Mouse (Mus musculus) midbrain, embryonic 13.5 days (tissue): ENCODE results near the gene Ptk7. TPM values are rescaled to one million over a fixed set of nuclear protein-coding genes. Genes with fewer than 3 reads are reported as not detected.
A peak's percentile ranks its signal among the peaks of the same experiment; 100 is the strongest.
"Not testable (repeated sequence)": the region's sequence is repeated elsewhere in the genome, so short reads cannot be mapped to it uniquely, and the experiment has no call there.

ENCODE experiments used
- ATAC-seq: fragments of 200-750 bp; cut with Nextera tagmentation; 2 replicates; pipeline ENCODE4 v1.8.0; 2017; ENCODE audit warnings: mild to moderate bottlenecking, moderate TSS enrichment, moderate library complexity
- H3K27ac ChIP-seq: fragments of 300-500 bp; sonication (generic); 2 replicates; pipeline ENCODE4 v1.5.1; 2015; ENCODE audit warnings: inconsistent platforms, mild to moderate bottlenecking, moderate library complexity
- H3K27me3 ChIP-seq: fragments of 300-500 bp; sonication (generic); 2 replicates; pipeline ENCODE4 v1.6.1; 2015; ENCODE audit warnings: mild to moderate bottlenecking, inconsistent platforms
- H3K36me3 ChIP-seq: fragments of 300-500 bp; sonication (generic); 2 replicates; pipeline ENCODE4 v1.6.1; 2015; ENCODE audit warnings: mild to moderate bottlenecking, inconsistent platforms
- H3K4me1 ChIP-seq: fragments of 300-500 bp; sonication (generic); replicated peaks from 2 replicates; pipeline ENCODE4 v1.6.1; 2015; ENCODE audit warnings: inconsistent platforms
- H3K4me2 ChIP-seq: fragments of 300-500 bp; sonication (generic); replicated peaks from 2 replicates; pipeline ENCODE4 v1.6.1; 2015; ENCODE audit warnings: moderate library complexity, mild to moderate bottlenecking, inconsistent platforms
- H3K4me3 ChIP-seq: fragments of 300-500 bp; sonication (generic); replicated peaks from 2 replicates; pipeline ENCODE4 v1.5.1; 2015; ENCODE audit warnings: mild to moderate bottlenecking, inconsistent platforms
- H3K9ac ChIP-seq: fragments of 300-500 bp; sonication (generic); replicated peaks from 2 replicates; pipeline ENCODE4 v1.6.1; 2015; ENCODE audit warnings: mild to moderate bottlenecking, inconsistent platforms
- H3K9me3 ChIP-seq: fragments of 300-500 bp; sonication (generic); 2 replicates; pipeline ENCODE4 v1.6.1; 2016; ENCODE audit warnings: mild to moderate bottlenecking, inconsistent platforms
- WGBS: fragments of 180-500 bp; shearing (Covaris S2); methylation state at CpG from one replicate; pipeline ENCODE4 v1.1.7; 2015; 5-methylcytosine and 5-hydroxymethylcytosine counted together
- polyA plus RNA-seq: library from polyadenylated mRNA; unstranded; fragments of >200 nt; fragmentation: Nextera tagmentation; extraction: Ambion mirVana; gene quantifications from 2 replicates; pipeline ENCODE4 v1.2.1, GENCODE M21; 2015

Gene Ptk7
- polyA plus RNA-seq, 1 experiment from 2014 or later, result 37.5 TPM

DNA sequence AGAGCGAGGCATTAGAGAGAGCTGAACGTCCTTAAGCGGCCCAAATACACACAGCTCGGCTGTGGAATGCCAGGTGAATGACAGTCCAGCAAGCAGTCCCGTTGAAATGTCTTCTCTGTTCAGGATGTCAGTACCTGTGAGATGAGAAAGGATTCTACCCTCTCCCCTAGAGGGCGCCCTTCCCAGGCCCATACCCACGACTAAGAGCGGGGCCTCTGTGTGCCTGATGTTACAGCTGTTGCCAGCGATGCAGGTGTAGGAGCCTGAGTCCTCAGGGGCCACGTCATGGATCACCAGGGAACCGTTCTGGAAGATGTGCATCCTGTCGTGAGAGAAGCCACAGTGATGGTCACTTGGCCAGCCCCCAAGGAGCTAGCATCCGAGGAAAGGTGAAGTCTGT, 53.2 kb downstream of the Ptk7 start:
- WGBS, result 89% methylated on average over 13 of the region's 13 CpGs
- Histone ChIP-seq H3K9me3 (no peaks in the 10 kb centered on the region), H3K4me1 (no peaks in the 10 kb centered on the region), H3K4me3 (no peak overlapping the region), H3K36me3 (peaks cover 88% of the 10 kb centered on the region), H3K4me2 (no peak overlapping the region), H3K27me3 (no peaks in the 10 kb centered on the region), H3K9ac (no peak overlapping the region), H3K27ac (no peak overlapping the region)
- no peak for ATAC-seq

DNA sequence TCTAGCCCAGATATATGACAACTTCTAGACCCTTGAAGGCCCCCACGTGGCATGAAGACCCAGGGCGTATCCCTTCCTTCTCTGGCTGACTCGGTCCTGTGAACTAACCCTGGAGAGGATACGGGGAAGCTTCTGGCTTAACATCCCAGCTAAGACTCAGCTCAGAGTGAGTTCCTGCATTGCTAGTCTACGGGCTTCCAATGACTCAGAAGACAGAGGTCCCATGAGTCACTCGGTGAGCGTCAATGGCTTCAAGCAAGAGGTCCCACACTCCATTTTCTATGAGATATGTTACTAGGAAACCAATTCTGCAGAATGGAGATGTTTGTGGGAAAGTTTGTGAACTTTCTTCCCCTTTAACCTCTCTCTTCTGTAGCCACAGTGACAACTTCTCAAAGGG, 54.8 kb downstream of the Ptk7 start:
- Histone ChIP-seq H3K4me3 (no peak overlapping the region), H3K9me3 (no peaks in the 10 kb centered on the region), H3K36me3 (peaks cover 86% of the 10 kb centered on the region), H3K9ac (no peak overlapping the region), H3K27me3 (no peaks in the 10 kb centered on the region), H3K27ac (no peak overlapping the region), H3K4me1 (no peaks in the 10 kb centered on the region), H3K4me2 (no peak overlapping the region)
- WGBS, result 96% methylated on average over 7 of the region's 7 CpGs
- no peak for ATAC-seq

DNA sequence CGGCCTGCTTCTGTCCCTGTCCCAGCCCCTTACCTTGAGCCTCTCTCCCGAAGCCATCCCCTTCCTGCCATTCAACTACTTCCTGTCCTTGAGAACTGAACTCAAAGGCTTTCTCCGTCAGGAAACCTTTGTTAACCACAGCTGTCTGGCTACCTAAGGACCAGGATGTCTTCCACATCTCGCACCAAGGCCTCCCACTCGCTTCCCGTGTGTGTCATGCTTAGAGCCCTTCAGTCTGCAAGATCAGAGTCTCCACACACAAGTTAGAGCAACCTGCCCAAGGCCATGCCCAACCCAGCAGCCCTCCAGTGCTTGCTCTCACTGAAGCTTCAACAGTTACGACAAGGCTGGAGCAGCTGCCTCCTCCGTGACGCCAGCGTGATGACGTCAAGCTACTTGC, 58.3 kb downstream of the Ptk7 start:
- no peak for ATAC-seq
- peaks cover 88% of the 10 kb centered on the region for H3K36me3 ChIP-seq
- 93% methylated on average over 11 of the region's 11 CpGs for WGBS

DNA sequence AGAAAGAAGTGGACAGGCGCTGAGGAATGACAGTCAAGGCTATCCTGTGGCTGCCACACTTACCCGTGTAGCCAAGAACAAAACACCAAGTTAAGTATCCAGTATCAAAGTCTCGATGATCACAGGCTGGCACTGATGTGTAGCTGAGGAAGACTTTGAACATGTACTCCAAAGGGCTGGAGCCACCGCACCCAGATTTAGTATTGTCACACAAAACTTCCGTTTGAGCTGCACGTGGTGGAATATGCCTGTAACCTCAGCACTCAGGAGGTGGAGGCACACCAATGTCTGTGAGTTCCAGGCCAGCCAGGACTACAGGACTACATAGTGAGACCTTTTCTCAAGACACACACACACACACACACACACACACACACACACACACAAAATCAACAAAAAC, 70.2 kb downstream of the Ptk7 start:
- H3K4me2 ChIP-seq, result no peak overlapping the region
- H3K36me3 ChIP-seq, result peaks cover 13% of the 10 kb centered on the region
- H3K4me3 ChIP-seq, result no peak overlapping the region
- no peak overlapping the region for H3K9ac ChIP-seq
- no peak overlapping the region for H3K27ac ChIP-seq
- WGBS, result 93% methylated on average over 6 of the region's 6 CpGs
- no peaks in the 10 kb centered on the region for H3K27me3 ChIP-seq
- no peaks in the 10 kb centered on the region for H3K9me3 ChIP-seq
- peaks cover 18% of the 10 kb centered on the region for H3K4me1 ChIP-seq
- no peak for ATAC-seq

More for the DNA sequence above, 58.3 kb downstream of the Ptk7 start:
- Histone ChIP-seq H3K27ac (no peak overlapping the region), H3K4me3 (no peak overlapping the region), H3K4me2 (no peak overlapping the region), H3K9ac (no peak overlapping the region), H3K9me3 (no peaks in the 10 kb centered on the region), H3K27me3 (no peaks in the 10 kb centered on the region), H3K4me1 (no peaks in the 10 kb centered on the region)

DNA sequence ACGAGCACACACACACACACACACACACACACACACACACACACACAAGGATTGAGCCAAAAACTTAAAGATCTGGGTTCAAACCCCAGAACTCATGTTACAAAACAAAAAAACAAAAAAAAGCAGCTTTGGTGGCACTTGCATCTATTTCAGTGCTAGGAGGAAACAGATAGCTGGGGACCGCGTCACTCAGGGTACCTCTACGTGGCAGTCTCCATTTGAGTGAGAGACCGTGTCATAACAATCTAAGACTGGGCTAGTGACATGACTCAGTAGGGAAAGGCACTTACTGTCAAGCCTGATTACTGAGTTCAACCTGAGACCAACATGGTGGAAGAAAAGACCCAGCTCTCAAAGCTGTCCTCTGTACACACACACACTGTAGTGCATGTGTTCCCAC, 71.2 kb downstream of the Ptk7 start:
- no peak overlapping the region for H3K27ac ChIP-seq
- 92% methylated on average over 5 of the region's 5 CpGs for WGBS
- no peak overlapping the region for H3K4me2 ChIP-seq
- H3K4me1 ChIP-seq, result peaks cover 28% of the 10 kb centered on the region
- H3K9me3 ChIP-seq, result no peaks in the 10 kb centered on the region
- H3K4me3 ChIP-seq, result no peak overlapping the region
- no peak for ATAC-seq
- H3K36me3 ChIP-seq, result 0 out of 2 replicates have a peak, but pooled peaks cover 3% of the 10 kb centered on the region
- no peaks in the 10 kb centered on the region for H3K27me3 ChIP-seq
- no peak overlapping the region for H3K9ac ChIP-seq

GRCm38 (mm10) chr17:46557321-46557720, 72.0 kb downstream of the Ptk7 start:
- not testable (repeated sequence) for H3K9ac ChIP-seq, H3K27ac ChIP-seq, H3K9me3 ChIP-seq, H3K36me3 ChIP-seq, ATAC-seq, H3K4me3 ChIP-seq, H3K27me3 ChIP-seq
- Histone ChIP-seq H3K4me2 (peak overlapping the region; percentile 94; the same call in 1 of the 2 replicates), H3K4me1 (peaks cover 36% of the 10 kb centered on the region)

DNA sequence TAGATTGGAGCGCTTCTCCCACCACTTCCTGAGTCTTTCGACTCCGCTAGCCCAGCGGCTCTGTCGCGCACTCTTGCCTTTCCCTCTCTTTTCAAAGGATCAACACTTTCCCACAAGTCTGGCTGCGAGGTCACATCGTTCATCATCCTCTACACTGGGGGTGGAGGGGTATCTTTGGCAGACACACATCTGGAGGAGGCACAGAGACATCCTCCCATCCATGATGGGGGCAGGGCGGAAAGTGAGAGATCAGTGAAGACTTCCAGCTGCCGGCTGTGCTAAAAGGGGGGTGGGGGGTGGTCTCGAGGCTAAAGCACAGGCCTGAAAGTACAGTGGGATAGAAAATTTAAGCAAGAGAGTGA, 72.7 kb downstream of the Ptk7 start:
- Histone ChIP-seq H3K4me1 (peaks cover 41% of the 10 kb centered on the region), H3K27me3 (no peaks in the 10 kb centered on the region), H3K4me2 (peak overlapping the region; percentile 94), H3K36me3 (peaks cover 9% of the 10 kb centered on the region), H3K9me3 (no peaks in the 10 kb centered on the region), H3K4me3 (peak overlapping the region; percentile 98), H3K9ac (peak overlapping the region; percentile 70), H3K27ac (peak overlapping the region; percentile 89)
- no peak; the same call in none of the 2 replicates for ATAC-seq
- WGBS, result 0% methylated on average over 11 of the region's 11 CpGs

GRCm38 (mm10) chr17:46555673-46556583, 73.4 kb downstream of the Ptk7 start, which contains the start of gene Srf:
Gene Srf, minus strand, starts transcription at chr17:46556175.
- ATAC-seq, result peak; percentile 92
- 1% methylated on average over 77 of the region's 87 CpGs for WGBS
- H3K36me3 ChIP-seq, result peaks cover 15% of the 10 kb centered on the region

DNA sequence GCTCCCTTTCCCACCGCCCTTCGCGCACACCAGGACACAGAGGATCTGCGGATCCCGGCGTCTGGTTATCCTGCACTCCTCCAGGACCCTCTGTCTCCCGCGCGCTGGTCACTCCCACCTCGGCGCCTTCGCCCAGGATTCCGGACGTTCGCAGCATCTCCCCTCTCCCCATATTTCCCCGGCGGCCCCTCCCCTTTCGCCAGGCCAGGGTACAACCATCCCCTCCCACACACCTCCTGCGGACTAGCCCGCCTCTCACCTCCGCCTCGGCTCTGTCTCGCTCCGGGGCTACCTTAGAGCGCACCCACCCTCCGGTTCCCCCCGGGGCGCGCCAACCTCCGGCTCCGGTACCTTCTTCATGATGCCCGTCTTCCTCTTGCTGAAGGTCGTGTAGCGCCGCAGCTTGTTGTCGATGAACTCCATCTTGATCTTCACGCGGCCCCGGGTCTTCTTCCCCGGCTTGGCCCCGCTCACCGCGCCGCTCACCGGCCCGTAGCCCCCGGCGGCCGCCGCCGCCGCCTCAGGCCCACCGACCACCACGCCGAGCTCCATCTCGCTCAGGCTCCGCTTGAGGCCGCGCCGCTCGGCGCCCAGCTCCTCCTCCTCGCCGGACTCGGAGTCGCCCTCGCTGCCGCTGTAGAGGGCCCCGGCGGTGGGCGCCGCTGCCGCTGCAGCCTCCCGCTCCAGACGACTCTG, 74.2 kb downstream of the Ptk7 start:
- Histone ChIP-seq H3K4me2 (peak overlapping the region; percentile 94), H3K4me3 (peak overlapping the region; percentile 98), H3K27me3 (no peaks in the 10 kb centered on the region), H3K9ac (peak overlapping the region; percentile 99), H3K36me3 (peaks cover 23% of the 10 kb centered on the region), H3K27ac (peak overlapping the region; percentile 94), H3K9me3 (no peaks in the 10 kb centered on the region), H3K4me1 (peaks cover 41% of the 10 kb centered on the region)
- under 1% methylated on average over 75 of the region's 75 CpGs for WGBS
- 0 out of 2 replicates have a peak, but pooled peaks have one; percentile 1 for ATAC-seq

More at GRCm38 (mm10) chr17:46555673-46556583, 73.4 kb downstream of the Ptk7 start, which contains the start of gene Srf:
- peak within 1 kb of the TSS; percentile 94 for H3K27ac ChIP-seq
- peak within 1 kb of the TSS; percentile 99 for H3K9ac ChIP-seq
- H3K4me2 ChIP-seq, result peak within 1 kb of the TSS; percentile 94
- no peaks in the 10 kb centered on the region for H3K27me3 ChIP-seq
- H3K4me3 ChIP-seq, result peak within 1 kb of the TSS; percentile 98
- H3K9me3 ChIP-seq, result no peaks in the 10 kb centered on the region
- H3K4me1 ChIP-seq, result peaks cover 41% of the 10 kb centered on the region

GRCm38 (mm10) chr17:46554646-46554976, 74.7 kb downstream of the Ptk7 start:
- WGBS, result 1% methylated on average over 11 of the region's 11 CpGs
- no peak for ATAC-seq
- Histone ChIP-seq H3K27me3 (no peaks in the 10 kb centered on the region), H3K4me1 (peaks cover 41% of the 10 kb centered on the region), H3K36me3 (peaks cover 28% of the 10 kb centered on the region), H3K4me2 (peak overlapping the region; percentile 94), H3K9ac (peak overlapping the region; percentile 99), H3K9me3 (no peaks in the 10 kb centered on the region), H3K4me3 (peak overlapping the region; percentile 98), H3K27ac (peak overlapping the region; percentile 94)

DNA sequence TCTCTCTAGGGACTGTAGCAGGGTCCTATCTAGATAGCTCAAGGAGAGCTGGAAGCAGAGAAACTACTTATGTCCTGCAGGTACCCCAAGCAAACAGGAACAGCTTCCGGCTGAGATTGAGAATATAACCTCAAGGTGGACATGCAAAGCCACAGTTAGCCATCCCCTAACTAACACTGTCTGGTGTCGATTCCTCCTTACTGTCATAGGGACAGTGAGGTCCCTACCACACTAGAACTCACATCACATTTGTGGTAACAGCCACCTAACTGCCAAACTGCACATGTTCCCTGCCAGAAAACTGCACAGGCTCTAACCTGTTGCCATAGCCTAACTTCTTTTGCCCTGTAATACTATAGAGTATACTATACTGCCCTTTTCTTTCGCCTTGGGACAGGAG, 75.4 kb downstream of the Ptk7 start:
- no peaks in the 10 kb centered on the region for H3K9me3 ChIP-seq
- peak overlapping the region; percentile 99 for H3K9ac ChIP-seq
- ATAC-seq, result no peak
- peak overlapping the region; percentile 94 for H3K4me2 ChIP-seq
- no peak overlapping the region for H3K27ac ChIP-seq
- peaks cover 41% of the 10 kb centered on the region for H3K4me1 ChIP-seq
- H3K4me3 ChIP-seq, result peak overlapping the region; percentile 98
- no peaks in the 10 kb centered on the region for H3K27me3 ChIP-seq
- H3K36me3 ChIP-seq, result peaks cover 34% of the 10 kb centered on the region
- 81% methylated on average over 3 of the region's 3 CpGs for WGBS

GRCm38 (mm10) chr17:46553469-46553868, 75.8 kb downstream of the Ptk7 start:
- H3K9ac ChIP-seq, result peak overlapping the region; percentile 99
- peak overlapping the region; percentile 80 for H3K27ac ChIP-seq
- peaks cover 38% of the 10 kb centered on the region for H3K36me3 ChIP-seq
- 44% methylated on average over 11 of the region's 11 CpGs for WGBS
- H3K9me3 ChIP-seq, result no peaks in the 10 kb centered on the region
- peak overlapping the region; percentile 94 for H3K4me2 ChIP-seq
- H3K4me3 ChIP-seq, result peak overlapping the region; percentile 98
- ATAC-seq, result no peak
- H3K27me3 ChIP-seq, result no peaks in the 10 kb centered on the region
- H3K4me1 ChIP-seq, result peaks cover 41% of the 10 kb centered on the region
